25 mouse cellular contexts compared by ENCODE assay signal in the genomic region with DNA sequence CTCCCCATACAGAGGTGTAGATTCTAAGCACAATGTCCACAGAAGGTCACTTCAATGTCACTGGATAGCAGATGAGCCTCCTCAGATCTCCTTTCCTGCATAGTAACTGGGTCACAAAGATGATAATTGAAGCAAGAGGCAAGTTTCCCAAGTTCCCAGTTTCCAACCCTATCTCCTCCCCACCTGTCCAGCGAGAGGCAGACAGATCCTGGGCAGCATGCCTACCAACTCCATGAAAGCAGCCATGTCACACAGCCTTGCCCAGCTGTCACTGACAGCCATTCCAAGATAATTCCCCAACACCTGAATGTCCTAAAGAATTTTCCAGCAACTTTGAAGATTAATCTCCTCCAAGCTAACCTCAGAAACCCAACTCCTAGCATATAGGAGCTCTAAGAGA.
DNase-seq lines count a peak whose midpoint lies in the region; ATAC-seq lines count a peak whose summit lies in the region.
"Had no signal": no experiment of that assay in that cellular context is flagged by ENCODE, and none has a peak within 500 bp of the region (broad histone marks: within the 10 kb centered on the region; RNA-seq: fewer than 3 reads in every experiment).

No protein-coding gene starts in this region.

- intact Hi-C loops in heart, postnatal 10 days (cut with DNase I): no loop called here

- DNase-seq in cerebellum, adult 9-10 months: peak; percentile 5
- no peak for DNase-seq in cerebellum, adult 11-12 months
- DNase-seq in cerebellum, postnatal 10 days: peak; percentile 79 to 83
- DNase-seq in cerebellum, adult 8-10 months: no peak
- peak; percentile 64 for DNase-seq in heart, adult 11 months
- no peak for DNase-seq in heart, postnatal 10 days
- peak; percentile 10 for DNase-seq in midbrain, embryonic 11.5 days (ENCODE audit: low spot score, missing footprints)
- DNase-seq: adrenal gland, adult 8-10 months; adrenal gland, postnatal 14 days; adrenal gland, postnatal 36 days; B cell, adult 2 months; embryo, embryonic 11 days had no signal

- H3K36me3 ChIP-seq in midbrain, embryonic 11.5 days (ENCODE audit: control insufficient read depth, insufficient read depth, low read length): no peaks in the 10 kb centered on the region
- no peaks in the 10 kb centered on the region for H3K36me3 ChIP-seq in midbrain, embryonic 16.5 days (ENCODE audit: control insufficient read depth, insufficient read depth, low read length)
- H3K36me3 ChIP-seq: embryonic facial prominence, embryonic 13.5 days; embryonic facial prominence, embryonic 15.5 days; forebrain, embryonic 10.5 days; forebrain, embryonic 12.5 days; G1E had no signal

- 82% methylated on average over 1 of the region's 1 CpGs for WGBS in midbrain, embryonic 11.5 days
- 87% methylated on average over 1 of the region's 1 CpGs for whole genome bisulfite sequencing in midbrain, embryonic 16.5 days

- no peak overlapping the region for H3K9ac ChIP-seq in midbrain, embryonic 11.5 days (ENCODE audit: low read length)
- H3K9ac ChIP-seq in midbrain, embryonic 16.5 days (ENCODE audit: low read depth, low read length): no peak overlapping the region
- H3K9ac ChIP-seq: embryonic facial prominence, embryonic 13.5 days; embryonic facial prominence, embryonic 15.5 days; forebrain, embryonic 12.5 days had no signal

- H3K27ac ChIP-seq in midbrain, embryonic 11.5 days (ENCODE audit: low read depth, low read length): no peak overlapping the region
- H3K27ac ChIP-seq in midbrain, embryonic 16.5 days (ENCODE audit: low read length): no peak overlapping the region
- H3K27ac ChIP-seq: embryonic facial prominence, embryonic 13.5 days; embryonic facial prominence, embryonic 15.5 days; forebrain, embryonic 10.5 days; forebrain, embryonic 12.5 days had no signal

- no peak overlapping the region for H3K4me3 ChIP-seq in midbrain, embryonic 11.5 days (ENCODE audit: low read depth, low read length)
- no peak overlapping the region for H3K4me3 ChIP-seq in midbrain, embryonic 16.5 days (ENCODE audit: low read depth, low read length)
- H3K4me3 ChIP-seq: embryonic facial prominence, embryonic 13.5 days; embryonic facial prominence, embryonic 15.5 days; erythroblast, embryonic 14.5 days; forebrain, embryonic 10.5 days; forebrain, embryonic 12.5 days had no signal

- no peaks in the 10 kb centered on the region for H3K9me3 ChIP-seq in midbrain, embryonic 11.5 days (ENCODE audit: control insufficient read depth, low read length)
- no peaks in the 10 kb centered on the region for H3K9me3 ChIP-seq in midbrain, embryonic 16.5 days (replicated peaks; ENCODE audit: control insufficient read depth, low read length, poor library complexity, severe bottlenecking)
- H3K9me3 ChIP-seq: embryonic facial prominence, embryonic 13.5 days; embryonic facial prominence, embryonic 15.5 days; forebrain, embryonic 10.5 days; forebrain, embryonic 12.5 days; G1E had no signal

- H3K27me3 ChIP-seq in midbrain, embryonic 11.5 days (ENCODE audit: control insufficient read depth, insufficient read depth, low read length): no peaks in the 10 kb centered on the region
- H3K27me3 ChIP-seq in midbrain, embryonic 16.5 days (ENCODE audit: control insufficient read depth, insufficient read depth, low read depth, low read length): no peaks in the 10 kb centered on the region
- H3K27me3 ChIP-seq: CH12.LX; embryonic facial prominence, embryonic 13.5 days; embryonic facial prominence, embryonic 15.5 days; forebrain, embryonic 12.5 days; Patski had no signal

- no peak overlapping the region for H3K4me2 ChIP-seq in midbrain, embryonic 11.5 days
- no peak overlapping the region for H3K4me2 ChIP-seq in midbrain, embryonic 16.5 days (ENCODE audit: low read length)
- H3K4me2 ChIP-seq: embryonic facial prominence, embryonic 13.5 days; embryonic facial prominence, embryonic 15.5 days; forebrain, embryonic 12.5 days had no signal

- no peak for ATAC-seq in midbrain, embryonic 11.5 days (ENCODE audit: low FRiP score)
- ATAC-seq in midbrain, embryonic 16.5 days: no peak
- ATAC-seq: activated CD4-positive, CD25-positive, alpha-beta regulatory T cell, adult 4 months; CD4-positive, CD25-positive, alpha-beta regulatory T cell, adult 4 months; forebrain, embryonic 14.5 days; forebrain, embryonic 16.5 days; Patski had no signal

- H3K4me1 ChIP-seq in midbrain, embryonic 11.5 days (ENCODE audit: control insufficient read depth, insufficient read depth, low read length): no peaks in the 10 kb centered on the region
- H3K4me1 ChIP-seq in midbrain, embryonic 16.5 days (ENCODE audit: control insufficient read depth, insufficient read depth, low read length): no peaks in the 10 kb centered on the region
- H3K4me1 ChIP-seq: forebrain, embryonic 10.5 days; forebrain, embryonic 12.5 days had no signal

Comparison
In these comparisons a context has a peak if more than half of its experiments do, and no peak if none do; other contexts are left out.
1. DNase-seq: peak in cerebellum, adult 9-10 months (single experiment), cerebellum, postnatal 10 days (2 of 2), heart, adult 11 months (single experiment) and midbrain, embryonic 11.5 days (single experiment); none in cerebellum, adult 11-12 months (single experiment), cerebellum, adult 8-10 months (single experiment) and heart, postnatal 10 days (0 of 2).